Mouse (Mus musculus) liver, adult 2 months (tissue): Measurements from ENCODE around the gene Cdhr3.

Source experiments
- CTCF ChIP-seq: fragments of 200-500 bp; IDR thresholded peaks from 2 replicates; pipeline ENCODE4 v1.5.1; 2011; ENCODE audit warnings: low read depth, low read length, control low read depth
- POLR2A ChIP-seq: fragments of 200-500 bp; IDR thresholded peaks from 2 replicates; pipeline ENCODE4 v1.6.1; 2011; ENCODE audit warnings: low read length, control low read depth; ENCODE audit not compliant: insufficient read depth; ENCODE audit errors: extremely low read depth

DNA sequence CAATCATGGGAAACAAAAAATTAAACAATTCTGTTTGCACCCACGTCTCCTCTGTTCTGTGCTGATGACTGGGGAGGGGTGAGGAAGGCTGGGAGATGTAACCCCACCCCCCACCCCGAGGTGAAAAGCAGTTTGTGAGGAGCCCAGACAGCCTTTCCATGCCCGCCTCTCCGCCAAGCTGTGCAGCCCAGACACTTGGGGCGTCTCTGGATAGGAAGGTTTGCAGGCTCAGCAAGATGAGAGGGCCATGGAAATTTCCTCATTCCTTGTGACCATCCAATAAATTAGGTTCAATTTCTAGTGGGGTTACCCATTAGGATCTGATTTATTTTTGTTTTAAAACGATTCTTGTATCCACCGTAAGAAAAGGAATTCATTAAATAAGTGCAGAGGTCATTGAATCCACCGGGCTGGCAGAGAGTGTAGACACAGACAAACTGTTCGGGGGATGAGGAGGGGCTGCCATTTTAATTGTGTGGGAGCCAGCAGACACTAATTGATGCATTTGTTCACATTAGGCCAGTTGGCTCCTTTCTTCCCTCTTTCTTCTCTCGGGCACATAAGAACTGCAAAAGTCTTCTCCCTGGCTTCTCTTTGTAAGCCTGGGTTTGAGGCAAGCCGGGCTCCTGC is 57.5 kb downstream of the Cdhr3 start:
- no peak for TF ChIP-seq POLR2A
- no peak for TF ChIP-seq CTCF
